Mouse (Mus musculus) 416B (cell line): ENCODE results near the gene Mcur1.

Source experiments
- DNase-seq: peaks from one replicate; pipeline ENCODE4 v3.0.0; 2011; ENCODE audit warnings: low read depth

The Mcur1 gene

GRCm38 (mm10) chr13:43559711-43560457 is at the start of gene Mcur1:
Mcur1 (minus strand) TSS chr13:43560191.
- peak; percentile 96 for DNase-seq

- no peak for DNase-seq
Observed at GRCm38 (mm10) chr13:43608854-43609253, 48.9 kb upstream of the Mcur1 start.

- no peak for DNase-seq
Observed at GRCm38 (mm10) chr13:43603042-43603441, 43.1 kb upstream of the Mcur1 start.

GRCm38 (mm10) chr13:43602440-43602839 is 42.4 kb upstream of the Mcur1 start:
- peak; percentile 65 for DNase-seq

- peak; percentile 67 for DNase-seq
Observed at GRCm38 (mm10) chr13:43600967-43601366, 41.0 kb upstream of the Mcur1 start.

GRCm38 (mm10) chr13:43595896-43596295 is 35.9 kb upstream of the Mcur1 start:
- peak; percentile 79 for DNase-seq

GRCm38 (mm10) chr13:43592681-43593068 is 32.7 kb upstream of the Mcur1 start:
- DNase-seq, result no peak

- no peak for DNase-seq
Observed at GRCm38 (mm10) chr13:43591828-43592680, 32.1 kb upstream of the Mcur1 start.

GRCm38 (mm10) chr13:43587844-43588840 is 28.2 kb upstream of the Mcur1 start:
- no peak for DNase-seq

- DNase-seq, result no peak
Observed at GRCm38 (mm10) chr13:43586966-43587365, 27.0 kb upstream of the Mcur1 start.

- no peak for DNase-seq
Observed at GRCm38 (mm10) chr13:43585335-43585734, 25.3 kb upstream of the Mcur1 start.

GRCm38 (mm10) chr13:43583504-43583903 is 23.5 kb upstream of the Mcur1 start:
- no peak for DNase-seq

GRCm38 (mm10) chr13:43582961-43583360 is 23.0 kb upstream of the Mcur1 start:
- DNase-seq, result no peak

GRCm38 (mm10) chr13:43580661-43581060 is 20.7 kb upstream of the Mcur1 start:
- no peak for DNase-seq

GRCm38 (mm10) chr13:43579740-43580139 is 19.7 kb upstream of the Mcur1 start:
- DNase-seq, result peak; percentile 56

- no peak for DNase-seq
Observed at GRCm38 (mm10) chr13:43577766-43578165, 17.8 kb upstream of the Mcur1 start.

- peak; percentile 57 for DNase-seq
Observed at GRCm38 (mm10) chr13:43577254-43577653, 17.3 kb upstream of the Mcur1 start.

GRCm38 (mm10) chr13:43575431-43575830 is 15.4 kb upstream of the Mcur1 start:
- no peak for DNase-seq

- no peak for DNase-seq
Observed at GRCm38 (mm10) chr13:43573979-43574378, 14.0 kb upstream of the Mcur1 start.

- no peak for DNase-seq
Observed at GRCm38 (mm10) chr13:43567141-43567891, 7.3 kb upstream of the Mcur1 start.

GRCm38 (mm10) chr13:43566184-43566583 is 6.2 kb upstream of the Mcur1 start:
- DNase-seq, result no peak
